Mouse (Mus musculus) midbrain, postnatal 0 days (tissue): ENCODE measurements around the gene Fam172a. TPM values are rescaled to one million over a fixed set of nuclear protein-coding genes. Genes with fewer than 3 reads are reported as not detected.

Experiments used
- ATAC-seq: fragments of 200-750 bp; cut with Nextera tagmentation; 2 replicates; pipeline ENCODE4 v1.8.0; 2017; ENCODE audit warnings: moderate number of reproducible peaks, mild to moderate bottlenecking, moderate TSS enrichment, moderate library complexity; ENCODE audit not compliant: low FRiP score
- DNase-seq: peaks from one replicate; pipeline ENCODE4 v3.0.0-alpha.2; 2015; ENCODE audit warnings: low spot score
- H3K27ac ChIP-seq: fragments of 300-500 bp; sonication (generic); 2 replicates; pipeline ENCODE4 v1.5.1; 2014; ENCODE audit warnings: low read depth, mild to moderate bottlenecking, low read length, mixed read lengths
- H3K27me3 ChIP-seq: fragments of 300-500 bp; sonication (generic); 2 replicates; pipeline ENCODE4 v1.6.1; 2014; ENCODE audit warnings: low read length, control low read depth, mixed read lengths; ENCODE audit not compliant: insufficient read depth
- H3K36me3 ChIP-seq: fragments of 300-500 bp; sonication (generic); 2 replicates; pipeline ENCODE4 v1.6.1; 2014; ENCODE audit warnings: low read length, control low read depth, mixed read lengths; ENCODE audit not compliant: insufficient read depth
- H3K4me1 ChIP-seq: fragments of 300-500 bp; sonication (generic); 2 replicates; pipeline ENCODE4 v1.6.1; 2014; ENCODE audit warnings: mild to moderate bottlenecking, control low read depth, antibody characterized with exemption, low read length, mixed read lengths; ENCODE audit not compliant: insufficient read depth
- H3K4me2 ChIP-seq: fragments of 300-500 bp; sonication (generic); 2 replicates; pipeline ENCODE4 v1.6.1; 2014; ENCODE audit warnings: low read depth, mild to moderate bottlenecking, low read length, mixed read lengths; ENCODE audit not compliant: poor library complexity, severe bottlenecking
- H3K4me3 ChIP-seq: fragments of 300-500 bp; sonication (generic); 2 replicates; pipeline ENCODE4 v1.5.1; 2014; ENCODE audit warnings: low read depth, mild to moderate bottlenecking, low read length, moderate library complexity
- H3K9ac ChIP-seq: fragments of 300-500 bp; sonication (generic); replicated peaks from 2 replicates; pipeline ENCODE4 v1.6.1; 2014; ENCODE audit warnings: mild to moderate bottlenecking, low read length, moderate library complexity, mixed read lengths; ENCODE audit not compliant: poor library complexity, severe bottlenecking
- H3K9me3 ChIP-seq: fragments of 300-500 bp; sonication (generic); 2 replicates; pipeline ENCODE4 v1.6.1; 2016; ENCODE audit warnings: low read length, control low read depth
- CTCF ChIP-seq: IDR thresholded peaks from 2 replicates; pipeline ENCODE4 v1.5.1; 2016; ENCODE audit warnings: antibody characterized with exemption, mild to moderate bottlenecking
- WGBS: fragments of 180-500 bp; shearing (Covaris S2); extraction: QIAGEN DNeasy Blood & Tissue Kit; methylation state at CpG from one replicate; pipeline ENCODE4 v1.1.7; 2014; 5-methylcytosine and 5-hydroxymethylcytosine counted together
- polyA plus RNA-seq: library from polyadenylated mRNA; unstranded; fragments of >200 nt; fragmentation: Nextera tagmentation; extraction: Ambion mirVana; gene quantifications from 2 replicates; pipeline ENCODE4 v1.2.1, GENCODE M21; 2015
- total RNA-seq: library from RNA; depleted of rRNA; stranded (reverse); fragments of >200 nt; gene quantifications from 2 replicates; pipeline ENCODE4 v1.2.3, GENCODE M21; 2014

Fam172a gene
- total and polyA plus RNA-seq, 2 experiments from 2014 or later, result 25.3 to 43.4 TPM

DNA sequence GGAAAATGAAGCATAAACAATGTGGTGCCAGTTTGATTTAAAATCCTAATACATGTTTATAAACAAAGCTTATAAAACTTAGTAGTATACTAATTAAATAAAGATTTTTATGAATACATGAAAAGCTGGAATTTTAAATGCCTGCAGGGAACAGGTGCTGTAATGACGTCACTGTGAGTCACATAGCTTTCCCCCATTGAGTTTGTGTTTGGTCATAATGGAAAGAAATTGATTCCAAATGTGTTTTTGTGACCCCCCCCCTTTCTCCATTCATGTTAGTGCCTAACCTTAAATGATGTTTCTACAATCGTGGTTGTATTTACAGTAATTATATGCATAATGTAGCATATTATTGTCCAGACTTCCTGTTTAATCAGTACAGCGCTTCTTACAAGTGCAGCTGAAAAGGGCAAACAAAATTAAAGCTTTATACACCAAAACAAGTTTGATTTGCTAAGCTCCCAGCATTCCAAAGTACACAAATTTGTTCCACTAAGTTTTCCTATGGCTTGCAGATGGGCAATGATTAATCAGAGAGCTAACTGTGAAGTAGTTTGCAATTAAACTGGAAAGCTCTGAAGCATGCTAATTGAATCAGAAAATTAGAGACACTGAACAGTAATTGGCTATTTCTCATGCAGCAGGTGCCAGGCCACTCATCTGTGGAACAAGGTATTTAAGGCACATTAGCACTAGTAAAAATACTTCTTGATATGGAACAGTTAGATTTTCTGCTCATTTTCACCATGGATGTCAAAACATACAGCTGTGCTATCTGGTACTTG is 398.1 kb downstream of the Fam172a start:
- no peak for TF ChIP-seq CTCF
- DNase-seq, result peak; percentile 49
- H3K4me2 ChIP-seq, result no peak overlapping the region
- no peaks in the 10 kb centered on the region for H3K27me3 ChIP-seq
- no peak for ATAC-seq
- no peak overlapping the region; the same call in 1 of the 2 replicates for H3K27ac ChIP-seq
- H3K4me1 ChIP-seq, result no peaks in the 10 kb centered on the region; the same call in 1 of the 2 replicates
- no peaks in the 10 kb centered on the region for H3K36me3 ChIP-seq
- WGBS, result 66% methylated on average over 3 of the region's 3 CpGs
- no peaks in the 10 kb centered on the region for H3K9me3 ChIP-seq
- H3K9ac ChIP-seq, result no peak overlapping the region
- H3K4me3 ChIP-seq, result no peak overlapping the region

DNA sequence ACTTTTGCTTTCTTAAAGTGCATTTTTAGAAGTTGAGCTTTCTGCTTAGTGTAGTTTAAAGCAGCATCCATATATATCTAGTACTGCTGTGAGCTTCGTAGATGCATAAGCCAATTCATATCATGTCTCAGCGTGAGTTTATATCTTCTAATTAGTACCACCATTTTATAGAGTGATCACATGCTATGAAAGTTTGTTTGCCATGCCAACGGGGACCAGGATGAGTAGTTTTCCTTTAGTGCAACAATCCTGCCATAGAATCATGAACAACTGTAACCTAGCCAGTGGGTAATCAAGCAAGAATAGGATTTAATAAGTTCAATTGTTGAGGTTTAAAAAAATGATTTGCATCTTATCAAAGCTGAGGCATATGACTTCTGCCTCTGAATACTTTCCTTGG is 398.8 kb downstream of the Fam172a start:
- Histone ChIP-seq H3K9ac (no peak overlapping the region), H3K27ac (no peak overlapping the region), H3K27me3 (no peaks in the 10 kb centered on the region), H3K9me3 (no peaks in the 10 kb centered on the region), H3K4me3 (no peak overlapping the region), H3K36me3 (no peaks in the 10 kb centered on the region), H3K4me2 (no peak overlapping the region), H3K4me1 (no peaks in the 10 kb centered on the region; the same call in 1 of the 2 replicates)
- no peak for ATAC-seq
- DNase-seq, result no peak
- WGBS, result 77% methylated on average over 3 of the region's 3 CpGs
- TF ChIP-seq CTCF, result no peak

DNA sequence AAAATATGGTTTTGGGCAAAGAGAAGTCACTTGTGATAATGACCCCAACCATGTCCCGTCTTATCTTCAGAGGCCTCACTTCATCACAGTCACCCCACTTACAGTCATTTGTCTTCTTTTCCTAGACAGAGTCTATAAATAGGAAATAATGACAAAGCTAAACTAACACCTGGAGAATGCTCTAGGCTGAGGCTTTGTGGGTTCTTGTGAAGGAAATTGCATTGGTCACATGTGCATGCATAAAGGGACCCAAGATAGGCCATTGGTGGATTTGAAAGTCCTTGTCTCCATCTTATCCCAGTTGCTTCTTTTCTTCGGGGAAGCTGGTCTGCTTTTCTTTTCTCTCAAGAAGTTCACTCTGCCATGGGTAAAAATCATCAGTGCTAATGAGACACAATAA is 400.5 kb downstream of the Fam172a start:
- Histone ChIP-seq H3K27me3 (no peaks in the 10 kb centered on the region), H3K4me2 (no peak overlapping the region), H3K27ac (no peak overlapping the region), H3K36me3 (no peaks in the 10 kb centered on the region), H3K4me3 (no peak overlapping the region), H3K4me1 (no peaks in the 10 kb centered on the region; the same call in 1 of the 2 replicates), H3K9ac (no peak overlapping the region), H3K9me3 (no peaks in the 10 kb centered on the region)
- WGBS, result 89% methylated on average over 2 of the region's 2 CpGs
- TF ChIP-seq CTCF, result no peak
- ATAC-seq (no peak), DNase-seq (no peak)

DNA sequence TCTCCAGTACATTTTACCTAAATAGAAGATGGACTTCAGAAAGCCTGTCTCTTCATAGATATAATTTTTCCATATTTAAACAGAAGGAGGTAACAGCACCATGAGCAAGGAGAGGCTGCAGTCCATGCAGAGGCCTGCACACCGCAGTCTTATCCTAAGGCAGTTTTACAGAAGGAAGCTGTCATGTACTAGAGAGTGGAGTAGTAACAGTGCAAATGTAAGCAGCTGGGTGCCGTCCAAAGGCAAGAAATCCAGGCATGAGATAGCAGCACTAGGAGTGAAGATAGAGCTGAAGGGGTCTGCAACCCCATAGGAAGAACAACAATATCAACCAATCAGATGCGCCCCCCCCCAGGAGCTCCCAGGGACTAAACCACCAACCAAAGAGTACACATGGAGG is 403.0 kb downstream of the Fam172a start:
- no peak for DNase-seq
- H3K9me3 ChIP-seq, result 0 out of 2 replicates have a peak, but pooled peaks cover 2% of the 10 kb centered on the region
- H3K27ac ChIP-seq, result no peak overlapping the region
- no peaks in the 10 kb centered on the region for H3K27me3 ChIP-seq
- WGBS, result 85% methylated on average over 3 of the region's 3 CpGs
- TF ChIP-seq CTCF, result no peak
- no peaks in the 10 kb centered on the region for H3K36me3 ChIP-seq
- no peak for ATAC-seq
- no peak overlapping the region for H3K9ac ChIP-seq
- H3K4me1 ChIP-seq, result no peaks in the 10 kb centered on the region; the same call in 1 of the 2 replicates
- H3K4me3 ChIP-seq, result no peak overlapping the region
- H3K4me2 ChIP-seq, result no peak overlapping the region

DNA sequence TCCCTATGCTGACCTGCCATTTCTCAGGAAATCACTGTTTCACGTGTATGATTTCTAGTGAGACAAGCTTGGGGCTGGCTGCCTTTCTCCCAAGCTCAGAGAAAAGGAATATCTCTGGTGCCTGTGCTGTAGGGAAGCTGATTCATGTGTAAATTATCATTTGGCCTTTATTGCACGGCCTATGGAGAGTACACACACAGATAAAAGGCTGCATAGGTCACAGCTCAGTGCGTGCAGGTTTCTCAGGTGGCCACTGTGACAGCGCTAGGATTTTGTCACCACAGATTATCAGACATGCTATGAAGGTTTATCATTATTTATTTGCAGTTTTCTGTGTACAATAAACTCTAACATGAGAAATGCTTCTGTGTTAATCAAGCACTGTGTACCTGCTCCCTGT is 408.8 kb downstream of the Fam172a start:
- no peaks in the 10 kb centered on the region for H3K27me3 ChIP-seq
- H3K9me3 ChIP-seq, result 0 out of 2 replicates have a peak, but pooled peaks cover 2% of the 10 kb centered on the region
- no peak for DNase-seq
- H3K9ac ChIP-seq, result no peak overlapping the region
- no peaks in the 10 kb centered on the region for H3K36me3 ChIP-seq
- TF ChIP-seq CTCF, result no peak
- ATAC-seq, result no peak
- H3K4me1 ChIP-seq, result no peaks in the 10 kb centered on the region
- no peak overlapping the region for H3K4me3 ChIP-seq
- H3K27ac ChIP-seq, result no peak overlapping the region
- H3K4me2 ChIP-seq, result no peak overlapping the region
- WGBS, result 42% methylated on average over 4 of the region's 4 CpGs

DNA sequence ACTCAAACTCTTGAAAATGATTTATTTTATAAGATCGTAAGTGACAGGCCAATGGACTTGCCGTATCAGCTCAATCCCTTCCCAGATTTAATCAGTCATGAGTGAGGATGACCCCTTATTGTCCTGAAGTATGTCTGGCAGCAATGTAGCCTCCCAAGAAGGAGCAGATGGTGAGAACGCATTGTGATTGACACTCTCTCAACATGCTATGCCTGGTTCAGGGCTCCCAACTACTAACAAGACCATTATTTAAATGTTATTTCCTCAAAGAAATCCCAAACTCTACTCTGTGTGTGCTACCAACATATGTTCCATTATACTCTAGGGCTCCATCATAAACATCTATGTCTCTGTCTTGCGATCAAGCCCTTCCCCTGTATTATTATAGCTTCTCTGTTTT is 412.1 kb downstream of the Fam172a start:
- no peaks in the 10 kb centered on the region for H3K27me3 ChIP-seq
- no peak overlapping the region for H3K4me2 ChIP-seq
- no peak for DNase-seq
- no peak overlapping the region for H3K27ac ChIP-seq
- no peak for TF ChIP-seq CTCF
- H3K36me3 ChIP-seq, result no peaks in the 10 kb centered on the region
- no peak overlapping the region for H3K4me3 ChIP-seq
- WGBS, result 95% methylated on average over 4 of the region's 4 CpGs
- H3K4me1 ChIP-seq, result no peaks in the 10 kb centered on the region
- H3K9ac ChIP-seq, result no peak overlapping the region
- no peak for ATAC-seq
- no peaks in the 10 kb centered on the region for H3K9me3 ChIP-seq
